Mouse (Mus musculus) bone marrow macrophage, adult 2 months (primary cell): ENCODE measurements at regions not wholly inside any gene's neighbourhood (a gene's known extent, or its start where the extent isn't known, plus 50 kb on each side); places are given as distances from the start of the nearest gene placed in this dataset.
"Not testable (repeated sequence)": the region's sequence is repeated elsewhere in the genome, so short reads cannot be mapped to it uniquely, and the experiment has no call there.

ENCODE experiments used
- H3K27ac ChIP-seq: 2 replicates; pipeline ENCODE4 v1.5.1; 2012; ENCODE audit warnings: low read depth, low read length; ENCODE audit not compliant: insufficient read depth
- H3K4me1 ChIP-seq: 2 replicates; pipeline ENCODE4 v1.6.1; 2012; ENCODE audit warnings: low read length; ENCODE audit not compliant: control insufficient read depth, insufficient read depth
- H3K4me3 ChIP-seq: 2 replicates; pipeline ENCODE4 v1.5.1; 2012; ENCODE audit warnings: mild to moderate bottlenecking, low read length, moderate library complexity; ENCODE audit not compliant: insufficient read depth
- CTCF ChIP-seq: IDR thresholded peaks from 2 replicates; pipeline ENCODE4 v1.5.1; 2012; ENCODE audit warnings: low read depth, mild to moderate bottlenecking, low read length, moderate library complexity
- POLR2A ChIP-seq: IDR thresholded peaks from 2 replicates; pipeline ENCODE4 v1.6.1; 2012; ENCODE audit warnings: mild to moderate bottlenecking, low read depth, low read length, borderline replicate concordance

DNA sequence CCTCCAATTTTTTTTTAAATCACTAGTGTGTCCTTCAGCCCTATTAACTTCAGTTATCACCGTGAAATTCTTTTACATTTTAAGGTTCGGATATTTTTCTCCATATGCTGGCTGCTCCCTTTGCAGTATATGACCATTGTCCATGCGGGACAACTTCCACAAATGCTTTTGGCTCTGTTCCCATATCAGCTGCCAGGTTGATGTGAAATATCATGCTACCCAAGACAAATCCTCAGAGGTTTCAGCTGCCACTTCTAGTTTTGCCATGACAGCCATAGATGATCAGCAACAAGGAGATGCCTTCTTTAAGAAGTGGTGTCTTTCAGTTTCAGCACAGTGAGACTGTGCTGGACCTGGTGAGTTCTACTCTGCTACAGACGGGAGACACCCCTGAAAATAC lies 457.2 kb upstream of the Ccdc54 start:
- Histone ChIP-seq H3K27ac (no peak overlapping the region), H3K4me3 (no peak overlapping the region), H3K4me1 (no peaks in the 10 kb centered on the region)
- TF ChIP-seq POLR2A (no peak), CTCF (no peak)

- Histone ChIP-seq H3K4me3 (no peak overlapping the region), H3K4me1 (no peaks in the 10 kb centered on the region), H3K27ac (no peak overlapping the region)
- TF ChIP-seq POLR2A (no peak), CTCF (no peak)
Measured at GRCm38 (mm10) chr16:51041311-51041710, 450.4 kb upstream of the Ccdc54 start.

DNA sequence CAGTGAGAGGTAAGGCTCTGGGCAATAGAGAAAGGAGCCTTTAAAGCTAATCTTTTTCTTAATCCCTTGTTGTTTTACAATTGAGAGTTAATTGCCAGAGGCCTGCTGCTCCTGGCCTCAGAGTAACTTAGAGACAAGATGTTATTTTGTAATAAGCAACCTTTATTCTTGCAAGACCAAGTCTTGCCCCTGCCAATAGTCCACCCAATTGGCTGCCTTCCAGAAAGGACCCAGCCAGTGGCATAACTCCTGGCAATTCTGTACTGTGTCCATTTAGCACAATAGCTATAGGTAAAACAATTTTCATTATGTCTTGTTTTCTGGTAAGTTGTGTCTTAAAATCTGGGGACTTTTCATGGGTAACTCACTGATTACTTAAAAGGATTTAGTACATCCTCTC lies 411.9 kb upstream of the Ccdc54 start:
- H3K4me1 ChIP-seq = no peaks in the 10 kb centered on the region
- no peak overlapping the region for H3K4me3 ChIP-seq
- no peak overlapping the region for H3K27ac ChIP-seq
- no peak for TF ChIP-seq CTCF
- no peak for TF ChIP-seq POLR2A

GRCm38 (mm10) chr16:50964395-50964794 lies 373.4 kb upstream of the Ccdc54 start:
- Histone ChIP-seq H3K27ac (no peak overlapping the region), H3K4me3 (no peak overlapping the region), H3K4me1 (no peaks in the 10 kb centered on the region)
- TF ChIP-seq POLR2A (no peak), CTCF (no peak)

- TF ChIP-seq POLR2A = no peak
- TF ChIP-seq CTCF = no peak
- Histone ChIP-seq H3K27ac (no peak overlapping the region), H3K4me3 (no peak overlapping the region), H3K4me1 (no peaks in the 10 kb centered on the region)
Measured at GRCm38 (mm10) chr16:50944091-50944490, 353.1 kb upstream of the Ccdc54 start.

DNA sequence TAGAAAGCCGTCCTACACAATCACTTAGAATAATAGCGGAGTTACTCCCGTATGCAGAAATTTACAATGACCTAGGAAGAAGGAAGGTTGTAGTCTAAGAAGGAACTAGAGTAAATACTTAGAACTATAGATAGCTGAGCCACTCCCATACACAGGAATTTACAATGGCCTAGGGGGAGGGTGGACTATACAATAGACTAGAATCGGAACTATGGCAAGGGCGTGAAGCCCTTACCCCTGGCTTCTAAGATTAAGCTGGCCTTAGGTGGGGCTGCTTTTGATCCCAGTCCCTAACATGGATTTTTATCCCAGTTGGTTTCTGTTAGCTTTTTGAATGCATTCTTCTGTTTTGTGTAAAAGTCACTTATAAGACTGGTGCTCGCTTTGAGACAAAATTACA lies 352.6 kb upstream of the Ccdc54 start:
- not testable (repeated sequence) for H3K4me3 ChIP-seq, H3K27ac ChIP-seq, H3K4me1 ChIP-seq

DNA sequence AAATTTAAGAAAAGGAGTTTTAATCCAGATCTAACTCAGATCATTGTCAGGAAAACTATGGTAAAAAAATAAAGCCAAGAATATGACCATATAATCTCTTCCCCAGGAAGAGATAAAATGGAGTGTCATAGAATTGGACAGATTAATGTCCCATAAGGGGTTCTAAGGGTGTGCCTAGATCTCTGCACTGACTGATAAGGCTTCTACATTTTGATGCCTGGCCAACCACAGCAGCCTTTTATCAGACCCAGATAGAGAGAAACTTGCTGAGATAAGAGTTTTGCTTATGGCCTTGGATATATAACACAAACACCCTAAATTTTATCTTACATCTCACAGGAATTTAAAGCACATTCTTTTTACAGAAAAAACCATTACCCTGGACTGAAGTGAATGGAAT lies 351.3 kb upstream of the Ccdc54 start:
- Histone ChIP-seq H3K27ac (no peak overlapping the region), H3K4me3 (no peak overlapping the region), H3K4me1 (no peaks in the 10 kb centered on the region)
- TF ChIP-seq POLR2A (no peak), CTCF (no peak)

DNA sequence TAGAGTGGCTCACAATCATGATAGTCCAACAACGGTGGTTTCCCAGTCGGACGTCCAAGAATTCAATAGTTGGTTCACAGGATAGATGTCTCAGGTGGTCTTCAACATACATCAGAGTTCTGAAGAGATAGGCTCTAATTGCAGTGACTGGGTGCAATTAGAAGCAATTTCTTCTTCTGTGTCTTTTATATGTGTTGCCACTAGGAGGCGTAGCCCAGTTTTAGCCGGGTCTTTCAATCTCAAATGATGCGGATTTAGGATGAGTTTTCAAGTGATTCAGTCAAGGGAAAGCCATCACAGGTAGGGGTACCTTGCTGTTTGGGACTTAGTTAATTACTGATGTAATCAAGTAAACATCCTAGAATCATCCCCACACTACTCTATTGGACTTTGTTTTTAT lies 348.4 kb upstream of the Ccdc54 start:
- Histone ChIP-seq H3K27ac (no peak overlapping the region), H3K4me1 (no peaks in the 10 kb centered on the region), H3K4me3 (no peak overlapping the region)
- TF ChIP-seq POLR2A = no peak
- TF ChIP-seq CTCF = no peak

GRCm38 (mm10) chr16:50907732-50908131 lies 316.8 kb upstream of the Ccdc54 start:
- H3K4me3 ChIP-seq = no peak overlapping the region
- TF ChIP-seq CTCF (no peak), POLR2A (no peak)
- H3K27ac ChIP-seq = no peak overlapping the region
- H3K4me1 ChIP-seq = no peaks in the 10 kb centered on the region

- Histone ChIP-seq H3K4me1 (no peaks in the 10 kb centered on the region), H3K27ac (no peak overlapping the region), H3K4me3 (no peak overlapping the region)
- TF ChIP-seq POLR2A (no peak), CTCF (no peak)
Measured at GRCm38 (mm10) chr16:50899151-50899550, 308.2 kb upstream of the Ccdc54 start.

DNA sequence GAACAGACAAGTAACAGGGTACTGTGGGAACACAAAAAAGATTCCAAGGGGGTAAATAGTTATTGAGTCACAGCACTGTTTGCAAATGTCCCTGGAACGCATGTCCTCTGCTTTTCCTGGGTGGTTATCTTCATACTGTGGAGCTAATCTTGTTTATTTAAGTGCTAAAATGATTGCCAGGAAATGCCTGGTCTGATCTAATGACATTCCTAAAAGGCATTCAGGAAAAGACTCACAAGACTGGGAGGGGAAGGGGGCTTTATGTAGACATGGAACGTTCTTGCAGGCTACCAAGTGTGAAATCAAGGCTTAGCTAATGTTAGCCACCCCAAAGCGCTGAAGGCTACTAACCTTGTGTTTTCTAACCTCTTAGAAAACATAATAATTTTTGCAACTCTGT lies 287.0 kb upstream of the Ccdc54 start:
- TF ChIP-seq CTCF = no peak
- TF ChIP-seq POLR2A = no peak
- Histone ChIP-seq H3K4me3 (no peak overlapping the region), H3K27ac (no peak overlapping the region), H3K4me1 (no peaks in the 10 kb centered on the region)
